Mouse (Mus musculus): Measurements from ENCODE around the gene Ptpn7.
A peak's percentile ranks its signal among the peaks of the same experiment; 100 is the strongest.

DNA sequence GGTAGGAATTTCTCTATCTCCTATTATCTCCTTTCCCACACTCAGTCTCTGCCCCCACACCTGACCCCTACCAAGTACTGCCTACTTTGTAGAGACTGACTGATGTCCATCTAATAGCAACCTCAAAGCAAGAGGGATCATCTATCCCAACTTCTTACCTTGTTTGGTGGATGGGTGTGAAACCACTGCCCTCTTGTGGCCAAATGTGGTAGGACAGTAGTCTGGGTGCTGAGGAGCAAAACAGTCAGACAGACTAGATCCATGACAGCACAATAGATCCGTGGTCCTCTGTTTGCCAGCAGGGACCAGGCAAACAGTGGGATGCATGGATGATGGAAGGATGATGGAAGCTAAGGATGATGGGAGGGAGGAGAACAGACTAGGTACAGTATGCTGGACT lies 4.0 kb downstream of the Ptpn7 start:
- TF ChIP-seq CTCF (IDR thresholded peaks at IDR 0.05) (peak; percentile 100), EP300 (IDR thresholded peaks at IDR 0.05) (no peak)

Data from lung, postnatal 0 days (tissue).